Mouse (Mus musculus): ENCODE measurements around the gene S100a5. TPM values are rescaled to one million over a fixed set of nuclear protein-coding genes. Genes with fewer than 3 reads are reported as not detected.

S100a5 gene
- polyA plus RNA-seq, 2 experiments: not detected

DNA sequence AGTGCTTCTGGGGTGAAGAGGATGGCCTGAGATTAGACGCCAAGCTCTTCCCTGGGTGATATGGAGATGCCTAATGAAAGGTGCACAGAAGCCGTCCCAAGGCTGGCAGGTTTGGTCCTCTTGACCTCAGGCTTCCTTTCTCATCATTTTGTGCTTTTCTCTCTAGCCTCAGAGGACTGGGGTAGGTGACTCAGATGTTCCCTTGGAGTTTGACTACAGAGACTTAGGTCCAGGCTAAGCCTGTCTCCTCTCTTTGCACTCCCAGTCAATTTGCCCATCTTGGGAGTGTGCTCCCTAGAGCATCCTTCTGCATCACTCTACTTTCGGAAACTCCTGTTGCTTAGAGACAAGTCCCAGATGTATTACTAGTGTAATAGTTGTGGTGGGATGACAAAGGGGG, 962 bp upstream of the S100a5 start:
- no peak for TF ChIP-seq EP300 (IDR thresholded peaks at IDR 0.05; ENCODE audit: low read depth)
- TF ChIP-seq CTCF (IDR thresholded peaks at IDR 0.05; ENCODE audit: low read depth): no peak
- no peak overlapping the region for H3K4me2 ChIP-seq (ENCODE audit: low read depth)
- no peaks in the 10 kb centered on the region for H3K9me3 ChIP-seq (ENCODE audit: control insufficient read depth, low read length)
- H3K9ac ChIP-seq (replicated peaks): no peak overlapping the region
- DNase-seq (ENCODE audit: low read depth in 3 of 3, low spot score in 3 of 3) (no peak), ATAC-seq (ENCODE audit: insufficient read depth) (no peak)
- H3K27ac ChIP-seq: no peak overlapping the region
- no peaks in the 10 kb centered on the region for H3K36me3 ChIP-seq (replicated peaks; ENCODE audit: control insufficient read depth, insufficient read depth, low read depth)
- H3K4me1 ChIP-seq (replicated peaks; ENCODE audit: control insufficient read depth in 2 of 2, insufficient read depth in 2 of 2, low read length in 1 of 2): peaks cover 0 to 3% of the 10 kb centered on the region in 2 experiments; a peak in 1 of 4 replicates
- WGBS (ENCODE audit: insufficient replicate concordance): 51% methylated on average over 3 of the region's 3 CpGs
- H3K27me3 ChIP-seq (ENCODE audit: control insufficient read depth, insufficient read depth, low read length): no peaks in the 10 kb centered on the region
- H3K4me3 ChIP-seq (ENCODE audit: insufficient read depth in 1 of 2, low read depth in 2 of 2, low read length in 2 of 2): no peak overlapping the region

- Histone ChIP-seq H3K4me2 (ENCODE audit: low read depth) (no peak overlapping the region), H3K9ac (replicated peaks) (no peak overlapping the region), H3K27ac (no peak overlapping the region), H3K4me3 (ENCODE audit: insufficient read depth in 1 of 2, low read depth in 2 of 2, low read length in 2 of 2) (no peak overlapping the region), H3K9me3 (ENCODE audit: control insufficient read depth, low read length) (no peaks in the 10 kb centered on the region), H3K36me3 (replicated peaks; ENCODE audit: control insufficient read depth, insufficient read depth, low read depth) (no peaks in the 10 kb centered on the region), H3K27me3 (ENCODE audit: control insufficient read depth, insufficient read depth, low read length) (no peaks in the 10 kb centered on the region), H3K4me1 (replicated peaks; ENCODE audit: control insufficient read depth in 2 of 2, insufficient read depth in 2 of 2, low read length in 1 of 2) (peaks cover 0 to 3% of the 10 kb centered on the region in 2 experiments; a peak in 1 of 4 replicates)
- TF ChIP-seq CTCF (IDR thresholded peaks at IDR 0.05; ENCODE audit: low read depth) (no peak), EP300 (IDR thresholded peaks at IDR 0.05; ENCODE audit: low read depth) (no peak)
- ATAC-seq (ENCODE audit: insufficient read depth) (no peak), DNase-seq (ENCODE audit: low read depth in 3 of 3, low spot score in 3 of 3) (no peak)
These were observed 779 bp downstream of the S100a5 start for GRCm38 (mm10) chr3:90609102-90609501.

DNA sequence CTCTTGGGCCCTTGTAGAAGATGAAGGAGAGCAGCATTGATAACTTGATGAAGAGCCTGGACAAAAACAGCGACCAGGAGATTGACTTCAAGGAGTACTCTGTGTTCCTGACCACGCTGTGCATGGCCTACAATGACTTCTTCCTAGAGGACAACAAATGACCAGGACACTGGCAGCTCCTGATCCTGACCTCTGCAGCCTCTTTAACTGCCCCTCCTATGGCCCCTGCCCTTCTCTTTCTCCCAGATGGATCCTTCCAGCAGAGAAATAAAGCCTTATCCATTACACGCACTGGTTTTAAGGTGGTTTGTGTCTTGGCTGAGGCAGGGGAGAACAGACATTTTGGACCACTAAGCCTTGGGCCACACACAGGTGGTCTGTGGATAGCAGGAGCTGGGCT, 3.2 kb downstream of the S100a5 start:
- no peaks in the 10 kb centered on the region for H3K36me3 ChIP-seq (replicated peaks; ENCODE audit: control insufficient read depth, insufficient read depth, low read depth)
- TF ChIP-seq CTCF (IDR thresholded peaks at IDR 0.05; ENCODE audit: low read depth) (no peak), EP300 (IDR thresholded peaks at IDR 0.05; ENCODE audit: low read depth) (no peak)
- no peaks in the 10 kb centered on the region for H3K27me3 ChIP-seq (ENCODE audit: control insufficient read depth, insufficient read depth, low read length)
- H3K4me1 ChIP-seq (replicated peaks; ENCODE audit: control insufficient read depth in 2 of 2, insufficient read depth in 2 of 2, low read length in 1 of 2): no peaks in the 10 kb centered on the region
- H3K4me3 ChIP-seq (ENCODE audit: insufficient read depth in 1 of 2, low read depth in 2 of 2, low read length in 2 of 2): no peak overlapping the region
- H3K27ac ChIP-seq: no peak overlapping the region
- H3K4me2 ChIP-seq (ENCODE audit: low read depth): no peak overlapping the region
- H3K9me3 ChIP-seq (ENCODE audit: control insufficient read depth, low read length): no peaks in the 10 kb centered on the region
- WGBS (ENCODE audit: insufficient replicate concordance): 59% methylated on average over 3 of the region's 3 CpGs
- ATAC-seq (ENCODE audit: insufficient read depth) (no peak), DNase-seq (ENCODE audit: low read depth in 3 of 3, low spot score in 3 of 3) (no peak)
- no peak overlapping the region for H3K9ac ChIP-seq (replicated peaks)

GRCm38 (mm10) chr3:90612061-90612460, 3.7 kb downstream of the S100a5 start:
- no peak overlapping the region for H3K4me3 ChIP-seq (ENCODE audit: insufficient read depth in 1 of 2, low read depth in 2 of 2, low read length in 2 of 2)
- no peak for TF ChIP-seq CTCF (IDR thresholded peaks at IDR 0.05; ENCODE audit: low read depth)
- no peak for TF ChIP-seq EP300 (IDR thresholded peaks at IDR 0.05; ENCODE audit: low read depth)
- 19% methylated on average over 4 of the region's 4 CpGs for WGBS (ENCODE audit: insufficient replicate concordance)
- ATAC-seq (ENCODE audit: insufficient read depth) (no peak), DNase-seq (ENCODE audit: low read depth in 3 of 3, low spot score in 3 of 3) (no peak)
- no peaks in the 10 kb centered on the region for H3K27me3 ChIP-seq (ENCODE audit: control insufficient read depth, insufficient read depth, low read length)
- no peak overlapping the region for H3K4me2 ChIP-seq (ENCODE audit: low read depth)
- no peak overlapping the region for H3K9ac ChIP-seq (replicated peaks)
- no peaks in the 10 kb centered on the region for H3K4me1 ChIP-seq (replicated peaks; ENCODE audit: control insufficient read depth in 2 of 2, insufficient read depth in 2 of 2, low read length in 1 of 2)
- no peaks in the 10 kb centered on the region for H3K9me3 ChIP-seq (ENCODE audit: control insufficient read depth, low read length)
- H3K27ac ChIP-seq: no peak overlapping the region
- no peaks in the 10 kb centered on the region for H3K36me3 ChIP-seq (replicated peaks; ENCODE audit: control insufficient read depth, insufficient read depth, low read depth)

GRCm38 (mm10) chr3:90612728-90613291, 4.5 kb downstream of the S100a5 start, which contains the start of gene S100a6:
S100a6 (plus strand) TSS chr3:90612882.
- H3K9ac ChIP-seq (replicated peaks): no peak within 1 kb of the TSS

More at GRCm38 (mm10) chr3:90612728-90613291, 4.5 kb downstream of the S100a5 start, which contains the start of gene S100a6:
- Histone ChIP-seq H3K4me2 (ENCODE audit: low read depth) (peak within 1 kb of the TSS; percentile 32), H3K9me3 (ENCODE audit: control insufficient read depth, low read length) (no peaks in the 10 kb centered on the region), H3K4me1 (replicated peaks; ENCODE audit: control insufficient read depth in 2 of 2, insufficient read depth in 2 of 2, low read length in 1 of 2) (no peaks in the 10 kb centered on the region), H3K4me3 (ENCODE audit: insufficient read depth in 1 of 2, low read depth in 2 of 2, low read length in 2 of 2) (no peak within 1 kb of the TSS), H3K36me3 (replicated peaks; ENCODE audit: control insufficient read depth, insufficient read depth, low read depth) (no peaks in the 10 kb centered on the region), H3K27me3 (ENCODE audit: control insufficient read depth, insufficient read depth, low read length) (no peaks in the 10 kb centered on the region), H3K27ac (no peak within 1 kb of the TSS)
- ATAC-seq (ENCODE audit: insufficient read depth) (0 out of 2 replicates have a peak, but pooled peaks have one; percentile 35), DNase-seq (ENCODE audit: low read depth in 3 of 3, low spot score in 3 of 3) (peak; percentile 12 to 23 (median 22))
- WGBS (ENCODE audit: insufficient replicate concordance): 2% methylated on average over 23 of the region's 23 CpGs
- TF ChIP-seq CTCF (IDR thresholded peaks at IDR 0.05; ENCODE audit: low read depth) (peak; percentile 71), EP300 (IDR thresholded peaks at IDR 0.05; ENCODE audit: low read depth) (no peak)

Data from liver, embryonic 14.5 days (tissue).